Mouse (Mus musculus): ENCODE results near the gene Gm21983. TPM values are rescaled to one million over a fixed set of nuclear protein-coding genes. Genes with fewer than 3 reads are reported as not detected.
A peak's percentile ranks its signal among the peaks of the same experiment; 100 is the strongest.

The Gm21983 gene
- polyA plus RNA-seq, 1 experiment: not detected

DNA sequence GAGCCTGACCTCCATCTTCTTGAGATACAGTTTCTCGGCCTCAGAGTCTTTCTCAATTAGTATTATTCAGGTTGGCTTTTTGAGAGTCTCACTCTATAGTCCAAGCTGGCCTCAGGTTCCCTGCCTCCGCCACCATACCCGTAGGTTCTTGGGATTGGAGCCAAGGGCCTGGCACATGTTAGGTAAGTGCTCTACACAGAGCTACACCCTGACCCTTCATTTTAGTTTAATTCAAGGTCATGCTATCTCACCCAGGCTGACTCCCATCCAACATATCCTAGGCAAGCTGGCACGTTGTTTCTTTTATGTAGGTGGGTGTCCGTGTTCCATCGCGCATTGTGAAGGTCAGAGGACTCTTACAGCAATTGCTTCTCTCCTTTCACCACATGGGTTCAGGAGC lies 6.0 kb downstream of the Gm21983 start:
- Histone ChIP-seq H3K27ac (ENCODE audit: insufficient read depth, low read length) (no peak overlapping the region), H3K4me1 (ENCODE audit: control insufficient read depth, insufficient read depth, low read length) (peaks cover 3% of the 10 kb centered on the region), H3K4me3 (ENCODE audit: insufficient read depth, low read length) (no peak overlapping the region)
- TF ChIP-seq POLR2A (IDR thresholded peaks at IDR 0.05; ENCODE audit: extremely low read depth, insufficient read depth, low read length): no peak

DNA sequence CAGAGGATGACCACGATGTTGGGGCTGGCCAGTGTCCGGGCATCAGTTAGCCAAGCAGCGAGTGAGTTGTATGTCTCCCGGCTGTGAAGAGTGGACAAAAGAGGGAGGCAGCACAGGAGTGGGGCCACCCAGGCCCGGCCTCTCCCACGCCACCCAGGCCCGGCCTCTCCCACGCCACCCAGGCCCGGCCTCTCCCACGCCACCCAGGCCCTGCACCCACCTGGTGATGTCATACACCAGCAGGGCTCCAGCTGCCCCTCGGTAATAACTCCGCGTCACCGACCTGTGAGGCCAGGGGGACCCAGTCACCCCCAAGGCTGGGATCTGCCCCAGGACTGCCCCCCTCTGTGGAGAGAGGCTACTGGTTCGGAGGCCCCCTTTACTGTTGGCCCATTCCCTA lies 6.4 kb downstream of the Gm21983 start:
- H3K4me3 ChIP-seq (ENCODE audit: insufficient read depth, low read length): no peak overlapping the region
- H3K4me1 ChIP-seq (ENCODE audit: control insufficient read depth, insufficient read depth, low read length): peaks cover 3% of the 10 kb centered on the region
- TF ChIP-seq CTCF (IDR thresholded peaks at IDR 0.05; ENCODE audit: extremely low read depth, insufficient read depth, low read length) (no peak), POLR2A (IDR thresholded peaks at IDR 0.05; ENCODE audit: extremely low read depth, insufficient read depth, low read length) (no peak)
- no peak overlapping the region for H3K27ac ChIP-seq (ENCODE audit: insufficient read depth, low read length)

DNA sequence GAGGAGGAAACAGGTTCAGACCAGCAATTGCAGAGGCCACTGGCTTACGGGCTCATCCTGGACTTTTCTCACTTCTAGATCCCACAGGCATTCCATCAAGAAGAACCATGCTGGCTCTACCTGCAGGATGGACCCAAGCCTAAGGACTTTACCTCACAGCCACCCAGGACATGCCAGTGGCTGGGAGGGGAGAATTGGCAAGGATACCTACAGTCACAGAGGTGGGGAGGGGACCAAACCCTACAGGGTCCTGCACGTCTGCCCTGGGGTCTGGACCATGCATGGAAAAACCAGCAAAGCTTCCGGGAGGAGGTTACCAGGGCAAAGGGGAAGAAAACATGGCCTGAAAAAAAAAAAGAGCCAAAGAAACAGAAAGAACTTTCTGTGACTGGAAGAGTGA lies 9.9 kb downstream of the Gm21983 start:
- H3K4me1 ChIP-seq (ENCODE audit: control insufficient read depth, insufficient read depth, low read length): 0 out of 2 replicates have a peak, but pooled peaks cover 3% of the 10 kb centered on the region
- no peak for TF ChIP-seq POLR2A (IDR thresholded peaks at IDR 0.05; ENCODE audit: extremely low read depth, insufficient read depth, low read length)
- no peak for TF ChIP-seq CTCF (IDR thresholded peaks at IDR 0.05; ENCODE audit: extremely low read depth, insufficient read depth, low read length)
- no peak overlapping the region for H3K4me3 ChIP-seq (ENCODE audit: insufficient read depth, low read length)
- H3K27ac ChIP-seq (ENCODE audit: insufficient read depth, low read length): no peak overlapping the region

DNA sequence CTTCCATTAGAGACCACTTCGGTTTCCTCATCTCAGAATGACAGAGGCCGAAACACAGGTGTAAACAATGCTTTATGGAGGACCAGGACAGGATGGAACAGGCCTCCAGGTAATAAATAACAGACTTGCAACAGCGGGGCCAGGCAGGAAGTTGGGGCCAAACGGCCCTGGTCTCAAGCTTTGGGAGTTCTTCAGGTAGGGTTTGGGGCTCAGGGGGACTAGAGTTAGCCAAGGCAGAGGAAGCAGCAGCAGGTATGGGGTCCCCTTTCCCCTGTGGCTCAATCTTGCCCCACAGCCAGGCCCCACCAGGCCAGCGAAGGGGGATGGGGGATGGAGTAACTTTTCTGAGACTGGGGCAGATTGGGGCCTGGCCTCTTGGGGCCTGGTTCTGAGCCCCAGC lies 12.5 kb downstream of the Gm21983 start:
- TF ChIP-seq POLR2A (IDR thresholded peaks at IDR 0.05; ENCODE audit: extremely low read depth, insufficient read depth, low read length): no peak
- TF ChIP-seq CTCF (IDR thresholded peaks at IDR 0.05; ENCODE audit: extremely low read depth, insufficient read depth, low read length): no peak
- Histone ChIP-seq H3K27ac (ENCODE audit: insufficient read depth, low read length) (no peak overlapping the region), H3K4me1 (ENCODE audit: control insufficient read depth, insufficient read depth, low read length) (peaks cover 7% of the 10 kb centered on the region; the same call in 1 of the 2 replicates), H3K4me3 (ENCODE audit: insufficient read depth, low read length) (no peak overlapping the region)

DNA sequence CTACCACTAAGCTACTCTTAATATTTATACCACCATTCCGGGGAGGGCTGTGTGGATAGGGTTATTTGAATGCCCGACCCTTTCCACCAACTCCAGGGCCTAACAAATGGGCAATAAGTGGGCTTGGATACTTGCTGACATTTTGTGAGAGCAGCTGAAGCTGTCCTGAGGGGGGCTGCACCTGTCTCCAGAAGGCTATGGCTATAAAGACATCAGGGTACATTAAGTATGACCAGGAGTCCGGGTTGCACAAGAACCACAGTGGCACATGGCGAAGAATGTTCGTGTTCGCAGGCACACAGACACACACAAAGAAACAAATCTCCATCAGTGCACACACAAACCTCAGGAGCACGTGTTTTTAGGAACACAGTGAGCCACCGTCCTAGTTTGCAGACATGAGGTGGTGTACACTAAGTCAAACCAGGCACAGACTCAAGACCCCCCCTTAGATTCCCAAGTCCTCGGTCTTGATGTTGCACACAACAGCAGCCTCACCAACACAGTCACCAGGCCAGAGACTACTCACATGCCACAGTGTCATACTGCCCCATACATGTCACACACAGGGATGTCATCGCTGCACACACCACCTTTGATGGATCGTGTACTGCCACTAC lies 13.3 kb downstream of the Gm21983 start:
- Histone ChIP-seq H3K4me3 (ENCODE audit: insufficient read depth, low read length) (peak overlapping the region; percentile 97), H3K27ac (ENCODE audit: insufficient read depth, low read length) (peak overlapping the region; percentile 58)

DNA sequence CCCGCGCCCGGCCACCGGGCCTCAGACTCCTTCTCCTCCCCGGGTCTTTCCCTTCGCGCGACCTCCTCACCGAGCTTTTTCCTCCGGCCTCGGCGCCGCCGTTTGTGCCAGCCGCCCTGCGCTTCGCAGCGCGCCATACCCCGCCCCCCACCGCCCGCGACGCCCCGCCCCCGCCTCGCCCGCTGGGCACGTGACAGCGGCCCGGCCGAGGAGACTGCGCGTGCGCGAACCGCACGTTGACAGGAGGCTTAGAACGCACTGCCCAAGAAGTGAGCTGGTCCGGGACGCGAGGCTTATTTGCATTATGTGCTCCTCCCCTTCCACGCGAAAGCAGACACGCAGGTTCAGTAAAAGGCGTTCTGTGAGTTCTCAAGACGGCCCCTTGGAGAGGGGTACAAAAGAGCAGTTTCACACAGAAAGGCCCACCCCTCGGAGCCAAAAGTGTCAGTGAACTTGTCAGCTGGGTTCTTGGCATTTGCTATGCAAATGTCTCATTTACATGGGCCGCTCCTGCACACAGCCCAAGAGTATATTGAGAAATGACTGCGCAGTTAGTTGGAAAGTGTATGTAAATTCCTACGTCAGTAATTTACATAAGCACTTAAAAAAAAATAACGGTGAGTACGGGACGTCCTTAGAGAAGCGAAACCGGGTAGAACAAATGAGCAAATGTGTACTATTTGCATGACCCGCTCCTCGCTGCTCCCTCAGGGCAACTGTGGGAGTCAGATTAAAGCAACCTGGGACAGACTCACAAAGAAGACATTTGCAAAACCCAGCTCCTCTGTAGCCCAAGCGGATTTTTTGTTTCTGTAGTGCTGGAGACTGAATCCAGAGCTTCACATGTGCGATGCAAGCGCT lies 14.0 kb downstream of the Gm21983 start, which contains the start of gene Egln2:
Gene Egln2, minus strand, starts transcription at position 189 of the 861 bp plus-strand sequence.
- peak within 1 kb of the TSS; percentile 97 for H3K4me3 ChIP-seq (ENCODE audit: insufficient read depth, low read length)
- H3K4me1 ChIP-seq (ENCODE audit: control insufficient read depth, insufficient read depth, low read length): peaks cover 11% of the 10 kb centered on the region; the same call in 1 of the 2 replicates

More for the DNA sequence above, 13.3 kb downstream of the Gm21983 start:
- no peak for TF ChIP-seq POLR2A (IDR thresholded peaks at IDR 0.05; ENCODE audit: extremely low read depth, insufficient read depth, low read length)
- TF ChIP-seq CTCF (IDR thresholded peaks at IDR 0.05; ENCODE audit: extremely low read depth, insufficient read depth, low read length): no peak
- H3K4me1 ChIP-seq (ENCODE audit: control insufficient read depth, insufficient read depth, low read length): peaks cover 9% of the 10 kb centered on the region; the same call in 1 of the 2 replicates

DNA sequence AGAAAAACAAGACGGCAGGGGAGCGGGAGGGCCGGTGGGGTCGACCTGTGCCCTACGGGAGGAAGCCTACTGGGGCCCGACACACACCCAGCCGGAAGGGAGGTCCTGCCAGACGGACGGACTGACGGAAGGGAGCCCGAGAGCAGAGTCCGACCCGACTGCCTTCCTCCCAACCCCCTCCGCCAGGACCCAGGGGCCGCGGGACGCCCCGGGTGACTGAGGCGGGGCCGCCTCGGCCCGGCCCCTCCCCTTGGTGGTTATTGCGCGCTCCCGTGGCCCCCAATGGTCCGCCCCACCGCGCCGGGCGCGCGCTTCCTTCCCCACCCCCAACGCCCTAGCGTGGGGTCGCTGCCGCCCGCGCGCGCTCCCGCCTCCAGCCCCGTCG lies 14.7 kb downstream of the Gm21983 start:
- H3K4me3 ChIP-seq (ENCODE audit: insufficient read depth, low read length): peak overlapping the region; percentile 97
- H3K4me1 ChIP-seq (ENCODE audit: control insufficient read depth, insufficient read depth, low read length): peaks cover 12% of the 10 kb centered on the region; the same call in 1 of the 2 replicates
- peak; percentile 39; the same call in 1 of the 2 replicates for TF ChIP-seq POLR2A (IDR thresholded peaks at IDR 0.05; ENCODE audit: extremely low read depth, insufficient read depth, low read length)
- no peak for TF ChIP-seq CTCF (IDR thresholded peaks at IDR 0.05; ENCODE audit: extremely low read depth, insufficient read depth, low read length)
- peak overlapping the region; percentile 96 for H3K27ac ChIP-seq (ENCODE audit: insufficient read depth, low read length)

More for the DNA sequence above, 14.0 kb downstream of the Gm21983 start, which contains the start of gene Egln2:
- peak within 1 kb of the TSS; percentile 96 for H3K27ac ChIP-seq (ENCODE audit: insufficient read depth, low read length)
- TF ChIP-seq POLR2A (IDR thresholded peaks at IDR 0.05; ENCODE audit: extremely low read depth, insufficient read depth, low read length) (peak; percentile 84), CTCF (IDR thresholded peaks at IDR 0.05; ENCODE audit: extremely low read depth, insufficient read depth, low read length) (no peak)

DNA sequence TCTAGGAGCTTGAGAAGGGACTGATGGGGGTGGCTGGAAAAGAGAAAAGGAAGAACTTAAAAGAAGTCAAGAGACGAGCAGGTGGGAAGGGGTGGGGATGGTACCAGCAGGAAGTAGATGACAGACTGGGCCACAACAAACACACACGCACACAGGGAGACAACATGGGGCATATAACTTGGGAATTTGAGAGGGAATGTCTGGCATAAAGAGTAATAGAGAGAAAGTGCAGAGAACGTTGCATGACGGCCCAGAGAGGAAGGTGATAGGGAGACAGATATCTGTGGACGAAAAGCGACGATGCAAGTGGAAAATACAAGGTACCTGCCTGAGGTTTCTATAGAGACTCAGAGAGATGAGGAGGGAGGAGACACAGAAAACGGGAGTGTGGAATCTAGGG lies 15.2 kb downstream of the Gm21983 start:
- Histone ChIP-seq H3K4me1 (ENCODE audit: control insufficient read depth, insufficient read depth, low read length) (peaks cover 14% of the 10 kb centered on the region; the same call in 1 of the 2 replicates), H3K4me3 (ENCODE audit: insufficient read depth, low read length) (peak overlapping the region; percentile 97), H3K27ac (ENCODE audit: insufficient read depth, low read length) (peak overlapping the region; percentile 96)
- TF ChIP-seq POLR2A (IDR thresholded peaks at IDR 0.05; ENCODE audit: extremely low read depth, insufficient read depth, low read length): no peak
- no peak for TF ChIP-seq CTCF (IDR thresholded peaks at IDR 0.05; ENCODE audit: extremely low read depth, insufficient read depth, low read length)

DNA sequence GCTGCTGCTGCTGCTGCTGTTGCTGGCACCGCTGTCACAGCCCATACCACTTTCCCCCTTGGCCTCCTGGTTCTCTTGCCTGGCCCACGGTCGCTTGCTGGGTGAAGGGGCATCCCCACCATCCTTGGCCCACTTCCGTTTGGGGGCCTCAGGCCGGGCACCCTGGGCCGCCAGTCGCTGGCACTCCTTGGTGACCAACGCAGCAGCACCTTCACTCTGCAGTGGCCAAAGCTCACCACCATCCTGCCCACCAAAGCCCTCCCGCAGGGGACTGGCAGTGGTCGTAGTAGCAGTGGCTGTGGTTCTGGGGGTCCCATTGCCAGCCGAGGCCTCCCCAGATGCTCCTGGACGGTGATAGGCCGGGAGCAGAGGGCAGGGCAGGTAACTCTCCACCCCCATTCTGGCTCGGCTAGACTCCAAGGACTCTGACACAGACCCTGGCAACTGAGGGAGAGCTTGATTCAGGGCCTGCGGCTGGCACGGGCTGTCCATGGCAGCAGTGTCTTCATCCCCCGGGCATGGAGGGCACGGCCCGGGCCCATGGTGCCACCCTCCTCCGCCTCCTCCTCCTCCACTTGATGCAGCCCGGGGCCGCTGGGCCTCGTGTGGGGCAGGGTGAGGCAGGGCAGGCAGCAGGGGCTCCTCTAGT lies 15.8 kb downstream of the Gm21983 start:
- TF ChIP-seq CTCF (IDR thresholded peaks at IDR 0.05; ENCODE audit: extremely low read depth, insufficient read depth, low read length): no peak
- H3K4me3 ChIP-seq (ENCODE audit: insufficient read depth, low read length): peak overlapping the region; percentile 97
- H3K27ac ChIP-seq (ENCODE audit: insufficient read depth, low read length): peak overlapping the region; percentile 96; the same call in 1 of the 2 replicates
- H3K4me1 ChIP-seq (ENCODE audit: control insufficient read depth, insufficient read depth, low read length): peaks cover 15% of the 10 kb centered on the region; the same call in 1 of the 2 replicates
